Mouse (Mus musculus): ENCODE data around the gene Exoc4. TPM values are rescaled to one million over a fixed set of nuclear protein-coding genes. Genes with fewer than 3 reads are reported as not detected.
A peak's percentile ranks its signal among the peaks of the same experiment; 100 is the strongest.

The Exoc4 gene
- total and polyA plus RNA-seq, 3 experiments: 31.2 to 46.4 (median 41.9) TPM

DNA sequence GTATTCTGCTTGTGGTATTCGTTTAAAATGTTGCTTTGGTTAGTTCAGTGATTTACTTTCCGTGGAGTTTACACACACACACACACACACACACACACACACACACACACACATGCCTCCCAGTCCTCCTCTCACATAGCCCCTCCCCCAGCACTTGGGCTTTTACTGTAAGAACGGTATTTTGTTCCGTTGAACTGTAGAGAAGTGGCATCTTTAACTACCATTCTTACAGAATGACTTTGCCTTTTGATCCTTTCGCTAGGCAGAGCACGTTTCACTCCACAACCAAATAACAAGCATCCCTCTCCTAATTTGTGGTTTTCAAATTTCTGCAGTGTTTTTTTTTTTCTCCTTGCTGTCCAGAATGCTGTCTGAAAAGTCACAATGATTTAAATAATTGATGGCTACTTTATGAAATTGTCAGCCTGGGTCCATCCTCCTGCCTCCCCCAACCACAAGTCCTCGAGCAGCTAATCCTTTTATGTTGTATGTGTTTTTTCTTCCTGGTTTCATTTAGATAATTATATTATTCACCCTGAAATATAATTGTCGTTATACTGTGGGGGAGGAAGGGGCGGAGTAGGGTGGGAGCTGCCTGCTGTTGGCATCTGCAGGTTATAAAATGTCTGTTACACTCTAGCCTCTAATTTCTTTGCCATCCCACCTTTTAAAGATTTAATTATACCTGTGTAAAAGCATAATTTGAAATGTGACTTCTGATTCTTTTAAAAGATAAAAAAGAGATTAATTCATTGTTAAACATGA, 523.8 kb downstream of the Exoc4 start:
- H3K27me3 ChIP-seq (replicated peaks): no peaks in the 10 kb centered on the region
- no peaks in the 10 kb centered on the region for H3K79me2 ChIP-seq (replicated peaks; ENCODE audit: control insufficient read depth, extremely low read depth, insufficient read depth, poor library complexity, severe bottlenecking)
- no peak overlapping the region for H3K27ac ChIP-seq (ENCODE audit: insufficient read depth, low read depth)
- no peaks in the 10 kb centered on the region for H3K36me3 ChIP-seq (replicated peaks in 1 of 2; ENCODE audit: control insufficient read depth in 1 of 2, insufficient read depth in 1 of 2, low read length in 1 of 2)
- H3K9ac ChIP-seq (ENCODE audit: insufficient read depth, low read depth): no peak overlapping the region
- no peaks in the 10 kb centered on the region for H3K4me1 ChIP-seq (ENCODE audit: control insufficient read depth in 1 of 2, insufficient read depth in 2 of 2)
- H3K4me3 ChIP-seq (replicated peaks in 1 of 3; ENCODE audit: low read depth in 2 of 3, low read length in 2 of 3, poor library complexity in 1 of 3): no peak overlapping the region
- TF ChIP-seq JUND (conservative IDR thresholded peaks at IDR 0.05; ENCODE audit: low read depth, low read length) (no peak), MAX (IDR thresholded peaks at IDR 0.05; ENCODE audit: low read length) (no peak), BHLHE40 (IDR thresholded peaks at IDR 0.05; ENCODE audit: low read depth, low read length) (peak; percentile 25; the same call in 1 of the 2 replicates)
- dilution Hi-C loops (cut with MboI; ENCODE audit: extremely low pct_ligation_motif_present, extremely low pct_unique_long_range_greater_than_20kb, low sequenced_read_pairs) (no loop called here), in situ Hi-C loops (cut with MboI; ENCODE audit: low pct_ligation_motif_present, low pct_unique_long_range_greater_than_20kb, low sequenced_read_pairs) (no loop called here)
- no peaks in the 10 kb centered on the region for H3K9me3 ChIP-seq (replicated peaks; ENCODE audit: low read length)
- no peak overlapping the region for H3K4me2 ChIP-seq (ENCODE audit: insufficient read depth, low read depth, poor library complexity, severe bottlenecking)
- DNase-seq (ENCODE audit: extremely low read depth): peak; percentile 3

GRCm38 (mm10) chr6:33792604-33793003, 543.7 kb downstream of the Exoc4 start:
- Histone ChIP-seq H3K4me3 (replicated peaks in 1 of 3; ENCODE audit: low read depth in 2 of 3, low read length in 2 of 3, poor library complexity in 1 of 3) (no peak overlapping the region), H3K27ac (ENCODE audit: insufficient read depth, low read depth) (no peak overlapping the region), H3K9me3 (replicated peaks; ENCODE audit: low read length) (no peaks in the 10 kb centered on the region), H3K27me3 (replicated peaks) (no peaks in the 10 kb centered on the region), H3K4me1 (ENCODE audit: control insufficient read depth in 1 of 2, insufficient read depth in 2 of 2) (no peaks in the 10 kb centered on the region), H3K9ac (ENCODE audit: insufficient read depth, low read depth) (no peak overlapping the region), H3K4me2 (ENCODE audit: insufficient read depth, low read depth, poor library complexity, severe bottlenecking) (no peak overlapping the region), H3K79me2 (replicated peaks; ENCODE audit: control insufficient read depth, extremely low read depth, insufficient read depth, poor library complexity, severe bottlenecking) (no peaks in the 10 kb centered on the region), H3K36me3 (replicated peaks in 1 of 2; ENCODE audit: control insufficient read depth in 1 of 2, insufficient read depth in 1 of 2, low read length in 1 of 2) (peaks cover 0 to 4% of the 10 kb centered on the region in 2 experiments)
- TF ChIP-seq JUND (conservative IDR thresholded peaks at IDR 0.05; ENCODE audit: low read depth, low read length) (no peak), NELFE (IDR thresholded peaks at IDR 0.05; ENCODE audit: low read depth, low read length) (no peak), CHD2 (IDR thresholded peaks at IDR 0.05; ENCODE audit: low read length) (no peak), CTCF (conservative IDR thresholded peaks at IDR 0.05 in 1 of 2, IDR thresholded peaks at IDR 0.05 in 1 of 2; ENCODE audit: low read depth in 2 of 2, low read length in 2 of 2) (no peak), MXI1 (IDR thresholded peaks at IDR 0.05; ENCODE audit: low read depth, low read length) (no peak), RCOR1 (conservative IDR thresholded peaks at IDR 0.05; ENCODE audit: low read depth, low read length) (no peak), ETS1 (conservative IDR thresholded peaks at IDR 0.05; ENCODE audit: low read depth, low read length) (no peak), EP300 (IDR thresholded peaks at IDR 0.05; ENCODE audit: low read length) (no peak), SIN3A (IDR thresholded peaks at IDR 0.05; ENCODE audit: low read length) (no peak), IRF4 (IDR thresholded peaks at IDR 0.05; ENCODE audit: low read depth, low read length) (no peak), NRF1 (IDR thresholded peaks at IDR 0.05; ENCODE audit: low read depth, low read length) (no peak), PAX5 (IDR thresholded peaks at IDR 0.05; ENCODE audit: low read length) (no peak), GABPA (IDR thresholded peaks at IDR 0.05; ENCODE audit: insufficient replicate concordance, low read depth, low read length) (no peak), MAZ (IDR thresholded peaks at IDR 0.05; ENCODE audit: low read depth, low read length) (no peak), ZNF384 (IDR thresholded peaks at IDR 0.05; ENCODE audit: low read depth, low read length) (no peak), UBTF (IDR thresholded peaks at IDR 0.05; ENCODE audit: low read depth, low read length) (no peak), MYC (IDR thresholded peaks at IDR 0.05; ENCODE audit: low read depth, low read length) (no peak), MAFK (IDR thresholded peaks at IDR 0.05; ENCODE audit: insufficient replicate concordance, low read length) (no peak), USF1 (IDR thresholded peaks at IDR 0.05; ENCODE audit: low read depth, low read length) (no peak), ZC3H11A (IDR thresholded peaks at IDR 0.05; ENCODE audit: low read depth, low read length) (no peak)
- in situ Hi-C loops (cut with MboI; ENCODE audit: low pct_ligation_motif_present, low pct_unique_long_range_greater_than_20kb, low sequenced_read_pairs): no loop called here
- dilution Hi-C loops (cut with MboI; ENCODE audit: extremely low pct_ligation_motif_present, extremely low pct_unique_long_range_greater_than_20kb, low sequenced_read_pairs): no loop called here
- DNase-seq (ENCODE audit: extremely low read depth): no peak
